Mouse (Mus musculus): ENCODE results near the gene Tacc3.

Tacc3 gene

GRCm38 (mm10) chr5:33694848-33695717 is 37.2 kb downstream of the Tacc3 start:
- peak; percentile 60 to 64 for DNase-seq (ENCODE audit: low spot score in 2 of 2)

GRCm38 (mm10) chr5:33695718-33696121 is 37.8 kb downstream of the Tacc3 start:
- no peak for DNase-seq (ENCODE audit: low spot score in 2 of 2)

- DNase-seq (ENCODE audit: low spot score in 2 of 2) = peak in 1 of 2 experiments; percentile 58
These were observed 38.5 kb downstream of the Tacc3 start for GRCm38 (mm10) chr5:33696430-33696829.

- no peak for DNase-seq (ENCODE audit: low spot score in 2 of 2)
These were observed 39.6 kb downstream of the Tacc3 start for GRCm38 (mm10) chr5:33697534-33697933.

GRCm38 (mm10) chr5:33697947-33698512 is 40.1 kb downstream of the Tacc3 start:
- no peak for DNase-seq (ENCODE audit: low spot score in 2 of 2)

GRCm38 (mm10) chr5:33698669-33699068 is 40.7 kb downstream of the Tacc3 start:
- DNase-seq (ENCODE audit: low spot score in 2 of 2) = no peak

GRCm38 (mm10) chr5:33700010-33700409 is 42.1 kb downstream of the Tacc3 start:
- DNase-seq (ENCODE audit: low spot score in 2 of 2) = no peak

GRCm38 (mm10) chr5:33701832-33702231 is 43.9 kb downstream of the Tacc3 start:
- DNase-seq (ENCODE audit: low spot score in 2 of 2) = no peak

GRCm38 (mm10) chr5:33703999-33704398 is 46.1 kb downstream of the Tacc3 start:
- DNase-seq (ENCODE audit: low spot score in 2 of 2) = no peak

GRCm38 (mm10) chr5:33704945-33705611 is 47.1 kb downstream of the Tacc3 start:
- DNase-seq (ENCODE audit: low spot score in 2 of 2) = no peak

- DNase-seq (ENCODE audit: low spot score in 2 of 2) = no peak
These were observed 47.9 kb downstream of the Tacc3 start for GRCm38 (mm10) chr5:33705612-33706349.

GRCm38 (mm10) chr5:33706350-33706629 is 48.4 kb downstream of the Tacc3 start:
- no peak for DNase-seq (ENCODE audit: low spot score in 2 of 2)

GRCm38 (mm10) chr5:33707163-33707562 is 49.2 kb downstream of the Tacc3 start:
- no peak for DNase-seq (ENCODE audit: low spot score in 2 of 2)

- DNase-seq (ENCODE audit: low spot score in 2 of 2) = no peak
These were observed 51.1 kb downstream of the Tacc3 start for GRCm38 (mm10) chr5:33709037-33709436.

GRCm38 (mm10) chr5:33712550-33712949 is 54.6 kb downstream of the Tacc3 start:
- no peak for DNase-seq (ENCODE audit: low spot score in 2 of 2)

GRCm38 (mm10) chr5:33715182-33715581 is 57.3 kb downstream of the Tacc3 start:
- DNase-seq (ENCODE audit: low spot score in 2 of 2) = no peak

GRCm38 (mm10) chr5:33716467-33716866 is 58.5 kb downstream of the Tacc3 start:
- no peak for DNase-seq (ENCODE audit: low spot score in 2 of 2)

GRCm38 (mm10) chr5:33718460-33718859 is 60.5 kb downstream of the Tacc3 start:
- DNase-seq (ENCODE audit: low spot score in 2 of 2) = no peak

- DNase-seq (ENCODE audit: low spot score in 2 of 2) = no peak
These were observed 63.0 kb downstream of the Tacc3 start for GRCm38 (mm10) chr5:33720852-33721490.

- DNase-seq (ENCODE audit: low spot score in 2 of 2) = peak; percentile 69 to 71
These were observed 63.8 kb downstream of the Tacc3 start, which contains the start of gene Fgfr3 for GRCm38 (mm10) chr5:33721541-33722265. Gene Fgfr3, plus strand, starts transcription at chr5:33721674.

Data from urinary bladder, postnatal 4 days (tissue).